16 mouse cellular contexts compared by ENCODE assay signal in the genomic region with DNA sequence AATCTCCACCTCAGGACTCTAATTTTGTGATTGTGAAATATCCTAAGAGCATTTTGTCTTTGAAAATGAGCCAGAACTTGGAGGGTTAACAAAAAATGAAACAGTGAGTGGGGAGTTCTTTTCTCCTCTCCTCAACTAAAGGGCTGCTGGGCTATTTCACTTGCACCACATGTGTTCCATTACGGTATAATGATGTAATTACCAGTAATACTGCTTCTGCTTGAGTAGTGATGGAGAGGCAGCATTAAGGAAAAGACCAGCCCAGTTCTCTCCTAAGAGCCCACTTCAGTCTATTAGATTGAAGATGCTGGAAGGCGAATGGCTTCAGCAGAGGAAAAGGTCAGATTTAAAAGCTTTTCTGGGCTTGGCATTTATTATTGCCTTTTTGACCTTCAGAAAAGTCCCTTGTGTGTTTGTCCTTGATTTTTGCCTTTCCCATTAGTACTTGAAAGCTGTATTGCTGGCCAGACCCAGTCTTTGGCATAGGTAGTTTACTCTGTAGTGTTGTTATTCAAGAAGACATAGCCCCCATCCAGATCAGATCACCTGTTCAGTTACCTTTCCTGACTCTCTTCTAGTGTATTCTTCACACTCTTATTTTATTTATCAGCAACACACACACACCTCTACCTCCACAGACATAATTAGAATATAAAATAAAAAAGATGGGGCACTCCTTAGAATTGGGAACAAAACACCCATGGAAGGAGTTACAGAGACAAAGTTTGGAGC.
DNase-seq lines count a peak whose midpoint lies in the region; ATAC-seq and TF ChIP-seq lines count a peak whose summit lies in the region.
"Had no signal": no experiment of that assay in that cellular context is flagged by ENCODE, and none has a peak within 500 bp of the region (broad histone marks: within the 10 kb centered on the region; RNA-seq: fewer than 3 reads in every experiment).

No protein-coding gene starts in this region.

- H3K36me3 ChIP-seq in midbrain, embryonic 13.5 days = no peaks in the 10 kb centered on the region
- H3K36me3 ChIP-seq in midbrain, postnatal 0 days (ENCODE audit: insufficient read depth, low read length) = no peaks in the 10 kb centered on the region
- no peaks in the 10 kb centered on the region for H3K36me3 ChIP-seq in midbrain, embryonic 14.5 days (ENCODE audit: control insufficient read depth, insufficient read depth, low read length)
- H3K36me3 ChIP-seq: embryonic facial prominence, embryonic 13.5 days; kidney, embryonic 15.5 days; midbrain, embryonic 12.5 days had no signal

- no peak overlapping the region for H3K4me3 ChIP-seq in midbrain, embryonic 13.5 days (replicated peaks)
- H3K4me3 ChIP-seq in midbrain, postnatal 0 days (ENCODE audit: low read depth, low read length) = no peak overlapping the region
- no peak overlapping the region for H3K4me3 ChIP-seq in midbrain, embryonic 14.5 days (replicated peaks; ENCODE audit: low read depth, low read length)
- H3K4me3 ChIP-seq: embryonic facial prominence, embryonic 13.5 days; kidney, embryonic 15.5 days; layer of hippocampus, adult 2 months; midbrain, embryonic 12.5 days had no signal

- 51% methylated on average over 2 of the region's 2 CpGs for WGBS in midbrain, embryonic 13.5 days
- 74% methylated on average over 2 of the region's 2 CpGs for WGBS in midbrain, postnatal 0 days
- 78% methylated on average over 2 of the region's 2 CpGs for WGBS in midbrain, embryonic 14.5 days

- H3K27me3 ChIP-seq in midbrain, embryonic 13.5 days = no peaks in the 10 kb centered on the region
- H3K27me3 ChIP-seq in midbrain, postnatal 0 days (ENCODE audit: insufficient read depth, low read length) = no peaks in the 10 kb centered on the region
- H3K27me3 ChIP-seq in midbrain, embryonic 14.5 days (ENCODE audit: control insufficient read depth, insufficient read depth, low read length) = no peaks in the 10 kb centered on the region
- H3K27me3 ChIP-seq: embryonic facial prominence, embryonic 13.5 days; kidney, embryonic 15.5 days; midbrain, embryonic 12.5 days; Patski had no signal

- H3K9me3 ChIP-seq in midbrain, embryonic 13.5 days = no peaks in the 10 kb centered on the region
- no peaks in the 10 kb centered on the region for H3K9me3 ChIP-seq in midbrain, postnatal 0 days (ENCODE audit: low read length)
- H3K9me3 ChIP-seq in midbrain, embryonic 14.5 days (ENCODE audit: control insufficient read depth, low read length) = no peaks in the 10 kb centered on the region
- H3K9me3 ChIP-seq: embryonic facial prominence, embryonic 13.5 days; kidney, embryonic 15.5 days; midbrain, embryonic 12.5 days had no signal

- 0 out of 2 replicates have a peak, but pooled peaks have one; percentile 50 for ATAC-seq in midbrain, embryonic 13.5 days
- ATAC-seq in midbrain, postnatal 0 days (ENCODE audit: low FRiP score) = no peak
- ATAC-seq in midbrain, embryonic 14.5 days (ENCODE audit: low FRiP score, low TSS enrichment) = no peak
- ATAC-seq: Patski had no signal

- no peak for TF ChIP-seq CTCF in midbrain, postnatal 0 days (IDR thresholded peaks at IDR 0.05)

- 0 out of 2 replicates have a peak, but pooled peaks cover 6% of the 10 kb centered on the region for H3K4me1 ChIP-seq in midbrain, embryonic 13.5 days (replicated peaks)
- H3K4me1 ChIP-seq in midbrain, postnatal 0 days (ENCODE audit: insufficient read depth, low read length) = no peaks in the 10 kb centered on the region
- no peaks in the 10 kb centered on the region for H3K4me1 ChIP-seq in midbrain, embryonic 14.5 days (ENCODE audit: control insufficient read depth, insufficient read depth, low read length)
- H3K4me1 ChIP-seq: midbrain, embryonic 12.5 days had no signal

- no peak overlapping the region for H3K27ac ChIP-seq in midbrain, embryonic 13.5 days
- no peak overlapping the region for H3K27ac ChIP-seq in midbrain, postnatal 0 days (ENCODE audit: low read depth, low read length)
- no peak overlapping the region for H3K27ac ChIP-seq in midbrain, embryonic 14.5 days (replicated peaks; ENCODE audit: low read depth, low read length)
- H3K27ac ChIP-seq: embryonic facial prominence, embryonic 13.5 days; kidney, embryonic 15.5 days; layer of hippocampus, adult 2 months; midbrain, embryonic 12.5 days had no signal

- H3K9ac ChIP-seq in midbrain, embryonic 13.5 days (replicated peaks) = no peak overlapping the region
- H3K9ac ChIP-seq in midbrain, postnatal 0 days (replicated peaks; ENCODE audit: low read length, poor library complexity, severe bottlenecking) = no peak overlapping the region
- no peak overlapping the region for H3K9ac ChIP-seq in midbrain, embryonic 14.5 days (replicated peaks; ENCODE audit: low read length)
- H3K9ac ChIP-seq: embryonic facial prominence, embryonic 13.5 days; kidney, embryonic 15.5 days; lung, embryonic 14.5 days; midbrain, embryonic 12.5 days had no signal

- H3K4me2 ChIP-seq in midbrain, embryonic 13.5 days (replicated peaks) = no peak overlapping the region
- no peak overlapping the region for H3K4me2 ChIP-seq in midbrain, postnatal 0 days (ENCODE audit: low read depth, low read length, poor library complexity, severe bottlenecking)
- H3K4me2 ChIP-seq in midbrain, embryonic 14.5 days (ENCODE audit: low read length) = no peak overlapping the region
- H3K4me2 ChIP-seq: embryonic facial prominence, embryonic 13.5 days; kidney, embryonic 15.5 days; lung, embryonic 14.5 days; midbrain, embryonic 12.5 days had no signal

- peak; percentile 12 for DNase-seq in adrenal gland, adult 2 months
- DNase-seq in adrenal gland, adult 18-20 months (ENCODE audit: low spot score in 2 of 2) = no peak
- DNase-seq in midbrain, postnatal 0 days (ENCODE audit: low spot score) = no peak
- DNase-seq in midbrain, embryonic 14.5 days = peak; percentile 9
- no peak for DNase-seq in urinary bladder, postnatal 36 days (ENCODE audit: low spot score in 2 of 2)
- no peak for DNase-seq in layer of hippocampus, adult 9-11 months
- DNase-seq in testis, postnatal 14 days (ENCODE audit: low spot score) = no peak
- DNase-seq: cerebellum, adult 2 months; heart, adult 11 months; lung, embryonic 14.5 days had no signal

Comparison
In these comparisons a context has a peak if more than half of its experiments do, and no peak if none do; other contexts are left out.
1. DNase-seq: peak in adrenal gland, adult 2 months (single experiment) and midbrain, embryonic 14.5 days (single experiment); none in adrenal gland, adult 18-20 months (0 of 2), midbrain, postnatal 0 days (single experiment), urinary bladder, postnatal 36 days (0 of 2), layer of hippocampus, adult 9-11 months (single experiment) and testis, postnatal 14 days (single experiment).